Mouse (Mus musculus) embryonic facial prominence, embryonic 14.5 days (tissue): ENCODE data around the gene Fezf1. TPM values are rescaled to one million over a fixed set of nuclear protein-coding genes. Genes with fewer than 3 reads are reported as not detected.

Experiments used
- ATAC-seq: fragments of 200-750 bp; cut with Nextera tagmentation; 2 replicates; pipeline ENCODE4 v1.8.0; 2017; ENCODE audit warnings: low read depth, moderate number of reproducible peaks, moderate TSS enrichment
- DNase-seq: peaks from one replicate; pipeline ENCODE4 v3.0.0-alpha.2; 2015; ENCODE audit warnings: low spot score
- H3K27ac ChIP-seq: fragments of 300-500 bp; sonication (generic); replicated peaks from 2 replicates; pipeline ENCODE4 v1.5.1; 2014; ENCODE audit warnings: low read depth, mild to moderate bottlenecking, low read length, moderate library complexity
- H3K27me3 ChIP-seq: fragments of 300-500 bp; sonication (generic); replicated peaks from 2 replicates; pipeline ENCODE4 v1.6.1; 2014; ENCODE audit warnings: low read length; ENCODE audit not compliant: control insufficient read depth, insufficient read depth
- H3K36me3 ChIP-seq: fragments of 300-500 bp; sonication (generic); 2 replicates; pipeline ENCODE4 v1.6.1; 2014; ENCODE audit warnings: low read length, mixed read lengths; ENCODE audit not compliant: control insufficient read depth, insufficient read depth
- H3K4me1 ChIP-seq: fragments of 300-500 bp; sonication (generic); 2 replicates; pipeline ENCODE4 v1.6.1; 2014; ENCODE audit warnings: antibody characterized with exemption, low read length; ENCODE audit not compliant: control insufficient read depth, insufficient read depth
- H3K4me2 ChIP-seq: fragments of 300-500 bp; sonication (generic); 2 replicates; pipeline ENCODE4 v1.6.1; 2014; ENCODE audit warnings: low read depth, mild to moderate bottlenecking, low read length, moderate library complexity, mixed read lengths
- H3K4me3 ChIP-seq: fragments of 300-500 bp; sonication (generic); 2 replicates; pipeline ENCODE4 v1.5.1; 2014; ENCODE audit warnings: low read depth, mild to moderate bottlenecking, low read length
- H3K9ac ChIP-seq: fragments of 300-500 bp; sonication (generic); 2 replicates; pipeline ENCODE4 v1.6.1; 2014; ENCODE audit warnings: low read depth, mild to moderate bottlenecking, low read length, moderate library complexity, mixed read lengths
- H3K9me3 ChIP-seq: fragments of 300-500 bp; sonication (generic); 2 replicates; pipeline ENCODE4 v1.6.1; 2016; ENCODE audit warnings: low read length; ENCODE audit not compliant: control insufficient read depth
- WGBS: fragments of 180-500 bp; shearing (Covaris S2); extraction: QIAGEN DNeasy Blood & Tissue Kit; methylation state at CpG from one replicate; pipeline ENCODE4 v1.1.7; 2014; 5-methylcytosine and 5-hydroxymethylcytosine counted together
- polyA plus RNA-seq: library from polyadenylated mRNA; unstranded; fragments of >200 nt; fragmentation: Nextera tagmentation; extraction: Ambion mirVana; gene quantifications from 2 replicates; pipeline ENCODE4 v1.2.1, GENCODE M21; 2014

The Fezf1 gene
- polyA plus RNA-seq, 1 experiment from 2014 or later = 4.5 TPM

DNA sequence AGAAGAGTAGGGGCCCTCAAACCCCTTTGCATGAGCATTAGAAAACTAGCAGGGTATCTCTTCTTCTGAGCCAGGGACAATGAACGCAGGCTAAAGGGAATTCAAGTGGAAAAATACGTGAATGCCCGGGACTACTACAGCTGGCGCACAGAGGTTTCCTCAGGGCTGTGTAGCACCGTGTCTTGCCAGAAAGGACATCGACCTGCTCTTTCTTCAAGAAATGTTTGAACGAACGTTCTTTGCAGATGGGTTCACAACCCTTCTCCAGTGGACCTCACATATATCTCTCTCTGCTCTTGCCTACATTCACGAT lies 12.5 kb upstream of the Fezf1 start:
- H3K4me3 ChIP-seq = no peak overlapping the region
- 2% methylated on average over 9 of the region's 9 CpGs for WGBS
- no peaks in the 10 kb centered on the region; the same call in 1 of the 2 replicates for H3K4me1 ChIP-seq
- no peak overlapping the region for H3K27ac ChIP-seq
- ATAC-seq (no peak), DNase-seq (no peak)
- peaks cover 83% of the 10 kb centered on the region for H3K27me3 ChIP-seq
- no peak overlapping the region for H3K9ac ChIP-seq
- no peaks in the 10 kb centered on the region for H3K9me3 ChIP-seq
- H3K36me3 ChIP-seq = no peaks in the 10 kb centered on the region
- peak overlapping the region; percentile 38; the same call in 1 of the 2 replicates for H3K4me2 ChIP-seq

DNA sequence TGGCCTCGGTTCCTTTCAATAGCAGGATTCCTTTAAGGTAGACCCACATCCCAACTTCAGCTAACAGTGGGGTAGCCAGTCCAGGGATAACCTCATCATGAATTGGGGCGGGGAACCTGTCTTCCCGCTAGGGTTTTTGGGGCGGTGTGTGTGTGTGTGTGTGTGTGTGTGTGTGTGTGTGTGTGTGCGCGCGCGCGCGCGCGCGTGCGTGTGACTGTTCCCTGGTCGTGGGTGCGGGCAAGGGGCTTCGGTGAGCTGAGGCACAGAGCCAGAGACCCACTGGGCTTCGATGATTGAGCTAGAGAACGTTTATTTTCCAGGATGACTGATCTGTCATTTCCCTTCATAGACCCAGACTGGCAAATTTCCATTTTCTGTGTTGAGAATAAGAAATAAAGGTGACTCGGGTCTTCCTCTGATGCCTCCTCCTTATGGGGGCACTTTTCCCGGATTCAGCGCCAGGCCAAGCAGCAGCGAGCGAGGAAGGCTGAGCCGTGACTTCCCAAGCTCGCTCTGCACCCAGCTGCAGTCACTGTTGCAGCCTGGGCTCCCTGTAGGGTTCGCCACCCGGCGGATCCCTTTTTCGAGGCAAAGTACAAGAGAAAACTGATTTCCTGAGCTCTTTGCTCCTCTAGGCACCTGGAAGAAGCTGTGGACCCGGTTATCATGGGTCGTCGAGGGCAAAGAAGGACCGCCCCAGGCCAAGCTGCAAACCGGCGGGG lies 12.0 kb upstream of the Fezf1 start:
- H3K27me3 ChIP-seq = peaks cover 85% of the 10 kb centered on the region
- H3K4me2 ChIP-seq = peak overlapping the region; percentile 38
- DNase-seq (no peak), ATAC-seq (peak; percentile 74; the same call in 1 of the 2 replicates)
- WGBS = under 1% methylated on average over 35 of the region's 36 CpGs
- no peaks in the 10 kb centered on the region for H3K9me3 ChIP-seq
- H3K36me3 ChIP-seq = no peaks in the 10 kb centered on the region
- no peaks in the 10 kb centered on the region; the same call in 1 of the 2 replicates for H3K4me1 ChIP-seq
- H3K4me3 ChIP-seq = peak overlapping the region; percentile 3; the same call in 1 of the 2 replicates
- H3K9ac ChIP-seq = peak overlapping the region; percentile 4; the same call in 1 of the 2 replicates
- no peak overlapping the region for H3K27ac ChIP-seq

DNA sequence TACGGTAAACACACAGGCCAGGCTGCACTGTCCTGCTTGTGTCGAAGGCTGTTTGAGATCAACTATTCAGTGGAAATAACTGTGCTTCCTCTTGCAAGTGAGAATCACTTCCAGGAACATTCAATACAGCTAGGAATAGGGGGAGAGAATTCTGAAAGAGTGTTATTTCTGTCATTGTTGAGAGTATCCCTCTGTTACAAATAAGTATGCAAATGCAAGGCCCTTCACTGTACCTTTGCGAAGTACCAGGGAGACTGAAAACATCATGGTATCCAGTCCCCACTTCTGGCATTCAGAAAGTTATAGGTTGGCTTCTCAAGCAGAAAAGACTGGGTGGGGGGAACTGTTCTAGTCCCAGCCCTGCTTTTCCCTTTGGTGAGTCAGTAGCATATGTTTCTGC lies 9.8 kb upstream of the Fezf1 start:
- Histone ChIP-seq H3K9me3 (no peaks in the 10 kb centered on the region), H3K4me3 (no peak overlapping the region), H3K9ac (no peak overlapping the region), H3K36me3 (no peaks in the 10 kb centered on the region), H3K4me1 (peaks cover 3% of the 10 kb centered on the region; the same call in 1 of the 2 replicates), H3K27me3 (peaks cover 96% of the 10 kb centered on the region), H3K27ac (no peak overlapping the region), H3K4me2 (no peak overlapping the region)
- no peak for DNase-seq
- WGBS = 14% methylated on average over 3 of the region's 3 CpGs
- no peak for ATAC-seq

DNA sequence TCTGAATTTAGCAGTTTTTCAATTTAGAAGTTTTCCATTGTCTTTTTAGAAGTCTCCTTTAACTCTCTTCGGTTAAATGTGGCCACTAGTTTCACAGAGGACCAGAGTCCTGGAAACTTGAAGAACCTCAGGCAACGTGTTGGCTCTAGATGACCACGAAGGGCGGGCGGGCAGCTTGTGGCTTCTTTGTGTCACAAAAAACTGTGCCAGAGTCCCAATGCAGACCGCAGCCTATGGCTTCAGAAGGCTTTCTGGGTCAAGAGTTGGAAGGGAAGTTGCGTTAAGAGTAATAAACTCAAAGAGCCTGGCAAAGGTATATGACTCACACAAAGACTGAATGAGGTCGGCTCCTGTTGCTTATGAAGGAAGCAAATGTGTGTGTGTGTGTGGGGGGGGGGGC lies 7.0 kb upstream of the Fezf1 start:
- Histone ChIP-seq H3K27ac (no peak overlapping the region), H3K4me3 (no peak overlapping the region), H3K9ac (no peak overlapping the region), H3K36me3 (no peaks in the 10 kb centered on the region), H3K9me3 (no peaks in the 10 kb centered on the region), H3K27me3 (peaks cover 92% of the 10 kb centered on the region), H3K4me2 (no peak overlapping the region), H3K4me1 (peaks cover 3% of the 10 kb centered on the region; the same call in 1 of the 2 replicates)
- DNase-seq (no peak), ATAC-seq (no peak)
- 3% methylated on average over 8 of the region's 8 CpGs for WGBS

DNA sequence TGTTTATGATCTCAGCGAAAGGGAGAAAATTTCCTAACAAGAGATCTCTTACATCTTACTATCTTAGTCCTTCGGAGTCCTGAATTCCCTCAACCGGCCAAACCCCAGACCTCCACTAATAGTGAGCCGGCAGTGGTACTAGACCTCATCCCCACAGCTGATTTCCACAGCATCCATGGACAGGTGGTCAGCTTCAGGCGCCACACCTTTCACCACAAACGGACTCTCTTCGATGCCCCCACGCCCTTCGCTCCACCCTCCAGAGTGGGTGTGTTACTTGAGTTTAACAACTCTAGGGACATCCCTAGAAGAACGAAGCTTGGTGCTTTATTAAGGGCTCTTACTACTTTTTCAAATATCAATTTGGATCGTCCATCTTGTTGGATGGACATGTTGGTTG lies 6.5 kb upstream of the Fezf1 start:
- no peak overlapping the region for H3K4me3 ChIP-seq
- no peak overlapping the region for H3K9ac ChIP-seq
- ATAC-seq (no peak), DNase-seq (no peak)
- no peaks in the 10 kb centered on the region for H3K36me3 ChIP-seq
- H3K9me3 ChIP-seq = no peaks in the 10 kb centered on the region
- H3K27ac ChIP-seq = no peak overlapping the region
- H3K4me2 ChIP-seq = no peak overlapping the region
- 4% methylated on average over 11 of the region's 11 CpGs for WGBS
- peaks cover 92% of the 10 kb centered on the region for H3K27me3 ChIP-seq
- 0 out of 2 replicates have a peak, but pooled peaks cover 6% of the 10 kb centered on the region for H3K4me1 ChIP-seq

DNA sequence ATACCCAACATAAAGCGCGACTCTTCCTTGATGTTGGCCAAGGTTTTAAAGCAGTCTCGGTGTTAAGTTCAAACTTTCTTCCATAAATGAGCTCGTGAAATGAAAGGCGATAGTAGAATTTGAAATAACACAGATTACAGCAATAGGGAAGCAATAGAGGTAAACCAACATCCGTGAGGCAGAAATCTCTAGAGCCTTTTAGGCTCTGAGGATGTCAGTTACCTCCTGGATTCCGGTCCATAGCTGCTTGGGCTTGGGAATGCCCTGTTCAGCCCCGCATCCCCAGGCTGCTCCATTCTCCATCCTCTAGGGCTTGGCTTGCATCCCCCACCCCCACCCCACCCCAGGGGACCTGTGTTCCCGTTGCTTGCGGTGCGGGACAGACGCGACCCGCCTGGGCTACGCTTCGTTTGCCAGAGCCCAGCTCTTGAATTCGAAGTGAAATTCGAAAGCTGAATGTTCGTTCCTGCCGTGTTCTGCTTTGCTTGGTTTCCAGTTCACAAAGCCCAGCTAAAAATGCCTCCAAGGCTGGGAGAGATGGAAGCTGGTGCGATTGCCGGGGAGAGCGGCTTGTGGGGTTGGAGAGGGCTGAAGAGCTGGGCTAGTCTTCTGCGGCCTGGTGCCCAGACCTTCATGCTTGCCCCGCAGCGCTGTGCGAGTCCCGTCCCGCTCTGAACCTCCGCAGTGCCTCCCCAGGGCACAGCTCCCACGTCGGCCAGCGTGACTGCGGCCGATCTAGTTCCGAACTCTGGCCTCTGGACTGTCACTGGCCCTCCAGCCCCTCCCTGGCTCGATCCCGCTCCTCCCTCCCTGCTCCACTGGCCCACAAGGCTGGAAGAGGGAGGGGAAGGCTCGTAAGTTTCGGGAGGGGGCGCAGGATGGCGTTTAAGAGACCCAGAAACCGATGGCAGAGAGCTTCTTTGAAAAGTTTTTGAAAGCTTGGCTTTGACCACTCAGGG lies 5.5 kb upstream of the Fezf1 start:
- WGBS = under 1% methylated on average over 36 of the region's 43 CpGs
- ATAC-seq = peak; percentile 41
- Histone ChIP-seq H3K4me1 (peaks cover 12% of the 10 kb centered on the region; the same call in 1 of the 2 replicates), H3K27me3 (peaks cover 92% of the 10 kb centered on the region), H3K4me2 (peak overlapping the region; percentile 34), H3K4me3 (peak overlapping the region; percentile 17), H3K9me3 (no peaks in the 10 kb centered on the region), H3K27ac (no peak overlapping the region; the same call in 1 of the 2 replicates), H3K36me3 (no peaks in the 10 kb centered on the region), H3K9ac (peak overlapping the region; percentile 40; the same call in 1 of the 2 replicates)
- DNase-seq = no peak

DNA sequence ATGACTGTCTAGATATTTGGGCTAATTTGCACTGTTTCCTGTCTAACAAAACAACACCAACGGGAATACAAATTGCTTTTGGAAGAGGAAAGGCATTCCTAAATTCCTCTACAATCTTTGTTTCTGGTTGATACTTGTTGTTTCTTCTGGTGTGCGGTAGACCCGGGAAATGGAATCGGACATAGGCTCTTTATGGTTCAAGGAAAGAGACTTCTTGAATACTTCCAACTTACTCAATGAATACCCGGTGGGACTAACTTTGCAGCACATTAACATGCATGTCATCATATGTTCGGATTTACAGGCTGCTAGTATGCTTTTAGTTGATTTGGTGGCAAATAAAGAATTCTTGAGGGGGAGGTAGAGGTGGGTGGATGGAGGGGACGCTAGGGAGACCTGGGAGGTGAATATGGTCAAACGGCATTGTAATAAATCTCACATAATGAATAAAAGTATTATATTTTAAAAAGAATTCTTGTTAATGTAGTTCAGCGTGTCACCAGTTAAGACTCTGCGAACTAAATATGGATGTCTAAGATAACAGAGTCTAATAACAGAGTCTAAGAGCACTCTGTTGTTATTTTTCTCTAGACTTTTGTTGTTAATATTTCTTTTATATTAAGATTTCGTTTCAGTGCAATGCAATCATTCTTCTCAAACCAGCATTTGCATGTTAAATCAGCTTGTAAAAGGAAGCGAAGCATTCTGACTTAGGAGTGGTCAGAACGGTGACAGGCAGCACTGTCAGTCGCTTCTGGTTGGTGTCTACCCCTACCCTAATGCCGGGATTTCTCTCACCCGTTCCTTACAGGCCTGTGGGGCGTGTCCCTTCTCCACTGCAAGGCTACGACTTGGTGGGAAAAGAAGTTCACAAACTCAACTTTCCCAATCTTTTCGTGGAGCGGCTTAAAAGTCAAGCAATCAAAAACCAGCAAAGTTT lies 4.3 kb upstream of the Fezf1 start:
- peak; percentile 12 for DNase-seq

DNA sequence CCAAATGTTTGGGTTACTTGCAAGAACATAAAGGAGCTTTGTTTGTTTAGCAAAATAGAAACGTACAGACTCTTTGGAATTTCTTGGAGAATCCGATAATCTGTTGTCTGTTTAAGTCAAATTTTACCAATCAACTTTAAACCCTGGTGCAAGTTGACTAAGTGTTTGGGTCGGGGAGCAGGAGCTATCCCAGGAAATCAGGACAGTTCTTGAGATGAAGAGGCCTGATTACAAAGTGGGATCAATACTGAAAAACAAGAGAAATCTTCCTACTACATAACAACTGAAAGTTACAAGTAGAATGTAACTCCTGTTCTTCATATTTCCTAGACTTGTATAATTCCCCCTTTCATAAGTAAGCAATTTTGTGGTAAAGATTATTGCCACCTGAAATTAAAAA lies 3.3 kb upstream of the Fezf1 start:
- no peak overlapping the region for H3K27ac ChIP-seq
- ATAC-seq (no peak), DNase-seq (no peak)
- WGBS = 4% methylated on average over 3 of the region's 3 CpGs
- H3K4me3 ChIP-seq = no peak overlapping the region
- H3K27me3 ChIP-seq = peaks cover 93% of the 10 kb centered on the region
- no peaks in the 10 kb centered on the region for H3K36me3 ChIP-seq
- H3K4me2 ChIP-seq = no peak overlapping the region
- no peaks in the 10 kb centered on the region for H3K9me3 ChIP-seq
- peaks cover 16% of the 10 kb centered on the region; the same call in 1 of the 2 replicates for H3K4me1 ChIP-seq
- no peak overlapping the region for H3K9ac ChIP-seq

More for the DNA sequence above, 4.3 kb upstream of the Fezf1 start:
- Histone ChIP-seq H3K36me3 (no peaks in the 10 kb centered on the region), H3K27me3 (peaks cover 92% of the 10 kb centered on the region), H3K9me3 (no peaks in the 10 kb centered on the region), H3K4me2 (no peak overlapping the region), H3K9ac (no peak overlapping the region), H3K4me3 (no peak overlapping the region), H3K4me1 (peaks cover 15% of the 10 kb centered on the region; the same call in 1 of the 2 replicates), H3K27ac (no peak overlapping the region)
- 3% methylated on average over 20 of the region's 20 CpGs for WGBS
- no peak for ATAC-seq
